Mouse (Mus musculus): ENCODE data around the gene Pabpc1l.

DNA sequence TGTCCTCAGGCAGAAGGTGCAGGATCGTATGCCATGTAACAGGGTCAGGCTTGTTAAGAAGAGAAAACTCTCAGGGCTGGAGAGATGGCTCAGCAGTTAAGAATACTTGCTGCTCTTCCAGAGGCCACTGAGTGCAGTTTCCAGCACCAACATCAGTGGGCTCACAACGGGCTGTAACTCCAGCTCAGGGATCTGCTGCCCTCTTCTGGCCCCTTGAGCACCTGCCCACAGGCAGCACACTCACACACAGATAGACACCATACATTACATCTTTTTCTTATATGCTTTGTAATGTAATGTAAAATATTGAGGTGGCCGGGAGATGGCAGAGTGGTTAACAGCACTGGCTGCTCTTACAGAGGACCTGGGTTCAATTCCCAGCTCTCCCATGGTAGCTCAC is 7.7 kb downstream of the Pabpc1l start:
- TF ChIP-seq POLR2A (IDR thresholded peaks at IDR 0.05; ENCODE audit: extremely low read depth, insufficient read depth, low read length) (no peak), CTCF (IDR thresholded peaks at IDR 0.05; ENCODE audit: low read depth, low read length) (no peak)
